Mouse (Mus musculus) right cerebral cortex, adult 18-20 months (tissue): ENCODE measurements around the gene Evpl.
"Not testable (repeated sequence)": the region's sequence is repeated elsewhere in the genome, so short reads cannot be mapped to it uniquely, and the experiment has no call there.

Experiments
- DNase-seq: peaks from one replicate; pipeline ENCODE4 v3.0.0; 2022; ENCODE audit warnings: mixed read lengths

The Evpl gene

GRCm38 (mm10) chr11:116237742-116238395 is at the start of gene Evpl:
TSS of gene Evpl (minus strand) at chr11:116238077.
- no peak for DNase-seq

- no peak for DNase-seq
These were observed 49.5 kb upstream of the Evpl start for GRCm38 (mm10) chr11:116287351-116287750.

GRCm38 (mm10) chr11:116285770-116286191 is 47.9 kb upstream of the Evpl start:
- DNase-seq = no peak

- no peak for DNase-seq
These were observed 46.1 kb upstream of the Evpl start for GRCm38 (mm10) chr11:116283982-116284381.

GRCm38 (mm10) chr11:116282912-116283521 is 45.1 kb upstream of the Evpl start:
- no peak for DNase-seq

- DNase-seq = no peak
These were observed 44.2 kb upstream of the Evpl start for GRCm38 (mm10) chr11:116282089-116282488.

GRCm38 (mm10) chr11:116281671-116282070 is 43.8 kb upstream of the Evpl start:
- no peak for DNase-seq

GRCm38 (mm10) chr11:116280751-116281663 is 43.1 kb upstream of the Evpl start, which contains the start of gene Galr2:
TSS of gene Galr2 (plus strand) at chr11:116280939.
- no peak for DNase-seq

GRCm38 (mm10) chr11:116277184-116277583 is 39.3 kb upstream of the Evpl start:
- DNase-seq = not testable (repeated sequence)

GRCm38 (mm10) chr11:116274045-116274666 is 36.3 kb upstream of the Evpl start, which contains the start of gene Srp68:
TSS of gene Srp68 (minus strand) at chr11:116274217.
- peak; percentile 97 for DNase-seq

- no peak for DNase-seq
These were observed 35.7 kb upstream of the Evpl start for GRCm38 (mm10) chr11:116273469-116274044.

GRCm38 (mm10) chr11:116272589-116273468 is 35.0 kb upstream of the Evpl start:
- DNase-seq = no peak

GRCm38 (mm10) chr11:116269560-116269959 is 31.7 kb upstream of the Evpl start:
- DNase-seq = no peak

GRCm38 (mm10) chr11:116268313-116268712 is 30.4 kb upstream of the Evpl start:
- no peak for DNase-seq

GRCm38 (mm10) chr11:116267637-116268036 is 29.8 kb upstream of the Evpl start:
- no peak for DNase-seq

GRCm38 (mm10) chr11:116265850-116266249 is 28.0 kb upstream of the Evpl start:
- no peak for DNase-seq

GRCm38 (mm10) chr11:116265352-116265751 is 27.5 kb upstream of the Evpl start:
- peak; percentile 27 for DNase-seq

- no peak for DNase-seq
These were observed 22.4 kb upstream of the Evpl start for GRCm38 (mm10) chr11:116260259-116260658.

GRCm38 (mm10) chr11:116259461-116259860 is 21.6 kb upstream of the Evpl start:
- no peak for DNase-seq

GRCm38 (mm10) chr11:116255982-116256675 is 18.3 kb upstream of the Evpl start:
- no peak for DNase-seq
